Mouse (Mus musculus) embryonic facial prominence, embryonic 15.5 days (tissue): ENCODE results near the gene Mrpl1. TPM values are rescaled to one million over a fixed set of nuclear protein-coding genes. Genes with fewer than 3 reads are reported as not detected.
A peak's percentile ranks its signal among the peaks of the same experiment; 100 is the strongest.

ENCODE experiments used
- ATAC-seq: fragments of 200-750 bp; cut with Nextera tagmentation; 2 replicates; pipeline ENCODE4 v1.8.0; 2017; ENCODE audit warnings: low read depth, moderate TSS enrichment; ENCODE audit not compliant: insufficient number of reproducible peaks, low FRiP score, low TSS enrichment
- H3K27ac ChIP-seq: fragments of 300-500 bp; sonication (generic); replicated peaks from 2 replicates; pipeline ENCODE4 v1.5.1; 2015; ENCODE audit warnings: mild to moderate bottlenecking, inconsistent platforms
- H3K27me3 ChIP-seq: fragments of 300-500 bp; sonication (generic); 2 replicates; pipeline ENCODE4 v1.6.1; 2015; ENCODE audit warnings: inconsistent platforms
- H3K36me3 ChIP-seq: fragments of 300-500 bp; sonication (generic); 2 replicates; pipeline ENCODE4 v1.6.1; 2015; ENCODE audit warnings: mild to moderate bottlenecking, inconsistent platforms
- H3K4me1 ChIP-seq: fragments of 300-500 bp; sonication (generic); 2 replicates; pipeline ENCODE4 v1.6.1; 2015; ENCODE audit warnings: inconsistent platforms
- H3K4me2 ChIP-seq: fragments of 300-500 bp; sonication (generic); replicated peaks from 2 replicates; pipeline ENCODE4 v1.6.1; 2015; ENCODE audit warnings: mild to moderate bottlenecking, inconsistent platforms
- H3K4me3 ChIP-seq: fragments of 300-500 bp; sonication (generic); replicated peaks from 2 replicates; pipeline ENCODE4 v1.5.1; 2015; ENCODE audit warnings: mild to moderate bottlenecking, inconsistent platforms
- H3K9ac ChIP-seq: fragments of 300-500 bp; sonication (generic); 2 replicates; pipeline ENCODE4 v1.6.1; 2015; ENCODE audit warnings: inconsistent platforms
- H3K9me3 ChIP-seq: fragments of 300-500 bp; sonication (generic); replicated peaks from 2 replicates; pipeline ENCODE4 v1.6.1; 2016; ENCODE audit warnings: inconsistent platforms
- WGBS: fragments of 180-500 bp; shearing (Covaris S2); methylation state at CpG from one replicate; pipeline ENCODE4 v1.1.7; 2015; 5-methylcytosine and 5-hydroxymethylcytosine counted together
- polyA plus RNA-seq: library from polyadenylated mRNA; unstranded; fragments of >200 nt; fragmentation: Nextera tagmentation; extraction: Ambion mirVana; gene quantifications from 2 replicates; pipeline ENCODE4 v1.2.1, GENCODE M21; 2015

The Mrpl1 gene
- 17.6 TPM in 2 replicates for polyA plus RNA-seq

DNA sequence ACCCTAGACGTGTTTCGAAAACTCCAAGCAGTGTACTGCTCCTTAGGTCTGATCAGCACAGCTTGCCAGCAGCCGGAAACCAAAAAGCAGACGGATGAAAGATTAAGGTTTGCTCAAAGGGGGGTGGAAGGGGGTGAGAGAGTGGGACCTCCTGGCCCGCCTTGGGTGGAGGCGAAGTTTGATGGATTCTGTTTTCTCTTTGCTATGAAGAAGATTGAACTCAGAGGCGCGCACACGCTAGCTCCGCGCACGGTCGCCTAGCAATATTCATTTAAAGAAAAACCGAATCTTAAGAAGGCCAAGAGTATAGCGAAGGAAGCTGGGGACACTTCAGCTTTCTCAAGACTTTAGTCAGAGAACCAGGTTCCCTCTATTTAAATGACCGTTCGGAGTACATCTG, at the start of gene Mrpl1:
TSS of gene Mrpl1 (plus strand) at position 35 of the 400 bp plus-strand sequence.
- ATAC-seq, result peak; percentile 35; the same call in 1 of the 2 replicates
- Histone ChIP-seq H3K4me2 (peak within 1 kb of the TSS; percentile 67), H3K27ac (peak within 1 kb of the TSS; percentile 92), H3K4me1 (peaks cover 9% of the 10 kb centered on the region), H3K9me3 (no peaks in the 10 kb centered on the region), H3K9ac (peak within 1 kb of the TSS; percentile 63), H3K4me3 (peak within 1 kb of the TSS; percentile 87), H3K36me3 (peaks cover 7% of the 10 kb centered on the region), H3K27me3 (no peaks in the 10 kb centered on the region)
- 1% methylated on average over 17 of the region's 17 CpGs for WGBS

DNA sequence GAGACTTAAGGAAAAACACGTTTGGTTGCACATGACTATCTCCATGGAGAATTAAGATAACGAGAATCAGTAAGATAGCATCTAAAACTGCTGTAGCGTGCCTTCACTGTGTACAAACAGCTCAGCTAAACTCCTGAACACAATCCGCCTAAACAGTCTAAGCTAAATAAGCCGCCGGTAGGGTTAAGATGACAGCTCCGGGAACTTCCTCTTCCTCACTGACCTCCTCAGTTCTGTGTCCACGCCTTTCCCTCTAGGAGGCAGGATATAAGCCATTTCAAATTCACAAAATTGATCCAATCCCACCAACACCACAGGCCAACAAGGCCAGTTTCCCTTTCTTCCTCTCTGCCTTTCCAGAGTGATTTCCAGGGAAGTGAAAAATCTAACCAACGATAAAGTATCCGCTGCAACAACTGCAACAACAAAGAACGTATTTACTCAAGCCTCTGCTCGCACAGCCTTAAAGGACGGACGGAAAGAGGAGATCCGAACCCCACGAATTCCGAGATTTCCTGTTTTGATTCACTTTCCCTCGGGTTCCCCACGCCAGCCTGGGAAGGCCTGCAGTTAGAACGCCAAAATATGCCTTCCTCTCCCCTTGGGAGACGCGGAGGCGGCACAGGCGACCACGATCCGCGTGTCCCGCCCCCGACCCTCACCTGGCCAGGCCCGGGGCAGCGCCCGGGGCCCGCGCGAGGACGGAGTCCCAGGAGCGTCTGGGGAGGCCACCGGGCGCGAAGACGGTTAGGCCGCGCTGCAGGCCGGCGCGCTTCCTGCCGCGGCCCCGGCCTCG, 48.6 kb upstream of the Mrpl1 start:
- no peaks in the 10 kb centered on the region for H3K9me3 ChIP-seq
- ATAC-seq, result peak; percentile 35; the same call in 1 of the 2 replicates
- peak overlapping the region; percentile 97 for H3K4me3 ChIP-seq
- H3K36me3 ChIP-seq, result no peaks in the 10 kb centered on the region
- WGBS, result 1% methylated on average over 47 of the region's 50 CpGs
- H3K27ac ChIP-seq, result peak overlapping the region; percentile 99
- H3K27me3 ChIP-seq, result no peaks in the 10 kb centered on the region
- peaks cover 6% of the 10 kb centered on the region; the same call in 1 of the 2 replicates for H3K4me1 ChIP-seq
- peak overlapping the region; percentile 98 for H3K9ac ChIP-seq
- peak overlapping the region; percentile 60 for H3K4me2 ChIP-seq

DNA sequence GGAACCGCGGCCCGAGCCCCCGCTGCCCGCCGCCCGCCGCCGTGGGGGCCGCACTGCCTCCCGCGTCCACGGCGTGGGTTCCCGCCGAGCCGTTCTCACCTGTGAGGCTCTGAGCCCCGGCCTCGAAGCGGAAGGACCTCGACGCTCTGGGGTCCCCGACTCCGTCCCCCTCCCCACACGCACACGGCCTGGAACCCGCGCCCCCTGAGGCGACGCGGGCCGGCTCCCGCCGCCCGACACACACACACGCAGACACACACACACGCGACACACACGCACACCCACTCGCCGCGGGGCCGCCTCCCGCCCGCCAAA, 48.1 kb upstream of the Mrpl1 start:
- WGBS, result under 1% methylated on average over 37 of the region's 45 CpGs
- Histone ChIP-seq H3K9me3 (no peaks in the 10 kb centered on the region), H3K9ac (peak overlapping the region; percentile 98), H3K4me1 (peaks cover 6% of the 10 kb centered on the region; the same call in 1 of the 2 replicates), H3K27ac (peak overlapping the region; percentile 99), H3K4me3 (peak overlapping the region; percentile 97), H3K4me2 (peak overlapping the region; percentile 60), H3K27me3 (no peaks in the 10 kb centered on the region), H3K36me3 (no peaks in the 10 kb centered on the region)
- ATAC-seq, result peak; percentile 40; the same call in 1 of the 2 replicates

DNA sequence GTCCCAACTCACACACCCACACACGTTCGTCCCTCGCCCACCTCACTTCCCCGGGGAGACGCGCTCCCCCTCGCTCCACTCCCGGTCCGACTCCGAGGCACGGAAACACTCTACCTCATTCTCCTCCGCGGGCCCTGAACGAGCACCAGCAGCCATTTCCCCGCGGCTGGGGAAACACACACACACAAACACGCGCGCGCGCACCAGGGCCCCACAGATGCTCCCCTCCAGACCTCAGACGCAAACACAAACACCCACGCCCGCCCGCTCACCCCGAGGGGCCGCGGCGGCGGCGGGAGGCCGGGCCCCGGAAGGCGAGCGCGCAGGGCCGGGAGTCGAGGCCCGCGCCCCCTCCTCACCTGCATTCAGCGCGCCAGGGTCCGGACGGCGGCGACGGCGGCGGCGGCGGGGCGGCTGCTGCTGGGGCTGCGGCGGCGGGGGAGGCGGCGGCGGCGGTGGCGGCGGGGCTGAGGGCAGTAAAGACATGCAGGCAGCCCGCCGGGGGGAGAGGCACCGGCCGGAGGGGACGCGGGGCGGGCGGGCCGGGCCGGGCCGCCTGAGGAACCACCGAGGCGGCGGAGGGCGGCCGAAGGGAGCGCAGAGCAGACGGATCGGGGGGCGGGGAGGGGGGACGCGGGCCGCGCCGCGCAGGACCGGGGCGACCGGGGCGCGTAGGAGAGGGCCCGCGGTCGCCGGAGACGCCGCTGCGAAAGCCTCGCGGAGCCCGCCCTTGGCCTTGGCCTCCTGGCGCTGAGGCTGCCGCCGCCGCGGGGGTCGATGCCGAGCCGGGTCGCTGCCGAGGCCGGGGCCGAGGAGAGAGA, 47.5 kb upstream of the Mrpl1 start:
- ATAC-seq, result peak; percentile 59
- peak overlapping the region; percentile 98 for H3K9ac ChIP-seq

DNA sequence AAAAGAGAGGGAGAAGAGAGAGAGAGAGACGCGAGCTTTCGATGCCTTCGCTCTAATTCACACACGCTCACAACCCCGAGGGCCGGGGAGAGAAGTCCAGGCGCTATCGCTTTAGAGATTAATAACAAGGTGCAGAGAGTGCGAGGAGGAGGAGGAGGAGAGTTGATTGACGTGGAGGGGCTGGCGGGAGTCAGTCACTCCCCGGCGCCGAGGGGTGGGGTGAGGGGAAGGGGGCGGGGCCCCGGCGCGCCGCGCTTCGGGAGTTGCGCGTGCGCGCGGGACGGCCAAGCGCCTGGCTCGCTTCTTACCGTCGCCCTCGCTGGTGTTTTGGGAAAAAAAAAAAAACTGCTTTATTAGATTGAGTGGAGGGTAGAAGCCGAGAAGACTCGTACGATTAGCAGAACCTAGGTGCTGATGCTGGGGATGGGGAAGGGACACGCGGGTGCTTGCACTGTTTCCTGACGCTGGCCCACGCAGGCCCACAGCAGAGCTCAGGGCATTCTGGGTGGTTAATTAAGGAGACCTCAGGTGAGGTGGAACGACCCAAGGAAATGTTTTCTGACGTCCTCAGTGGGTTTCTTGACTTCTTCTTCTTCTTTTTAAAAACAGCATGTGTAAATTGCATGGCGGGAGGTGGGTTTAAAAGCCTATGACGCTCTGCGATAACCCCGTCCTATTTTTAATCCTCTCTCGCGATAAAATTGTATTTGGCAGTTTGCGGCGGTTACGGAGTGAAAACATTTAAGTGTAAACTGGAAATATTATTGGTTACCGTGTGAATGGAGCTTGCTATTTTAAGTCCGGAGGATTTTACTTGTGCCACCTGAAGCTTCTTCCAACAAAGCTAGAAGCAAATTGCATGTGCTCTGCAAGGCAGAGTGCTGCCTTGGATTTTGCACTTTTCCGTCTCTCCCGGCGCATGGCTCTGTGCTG, 46.6 kb upstream of the Mrpl1 start:
- Histone ChIP-seq H3K4me3 (peak overlapping the region; percentile 97), H3K27me3 (no peaks in the 10 kb centered on the region), H3K36me3 (no peaks in the 10 kb centered on the region), H3K9ac (peak overlapping the region; percentile 98), H3K27ac (peak overlapping the region; percentile 99), H3K4me1 (peaks cover 6% of the 10 kb centered on the region; the same call in 1 of the 2 replicates), H3K9me3 (no peaks in the 10 kb centered on the region), H3K4me2 (peak overlapping the region; percentile 60)
- under 1% methylated on average over 56 of the region's 56 CpGs for WGBS
- peak; percentile 90 for ATAC-seq

More for the DNA sequence above, 47.5 kb upstream of the Mrpl1 start:
- Histone ChIP-seq H3K4me1 (peaks cover 6% of the 10 kb centered on the region; the same call in 1 of the 2 replicates), H3K36me3 (no peaks in the 10 kb centered on the region), H3K27me3 (no peaks in the 10 kb centered on the region), H3K27ac (peak overlapping the region; percentile 99), H3K9me3 (no peaks in the 10 kb centered on the region), H3K4me2 (peak overlapping the region; percentile 60), H3K4me3 (peak overlapping the region; percentile 97)
- WGBS, result under 1% methylated on average over 74 of the region's 114 CpGs

DNA sequence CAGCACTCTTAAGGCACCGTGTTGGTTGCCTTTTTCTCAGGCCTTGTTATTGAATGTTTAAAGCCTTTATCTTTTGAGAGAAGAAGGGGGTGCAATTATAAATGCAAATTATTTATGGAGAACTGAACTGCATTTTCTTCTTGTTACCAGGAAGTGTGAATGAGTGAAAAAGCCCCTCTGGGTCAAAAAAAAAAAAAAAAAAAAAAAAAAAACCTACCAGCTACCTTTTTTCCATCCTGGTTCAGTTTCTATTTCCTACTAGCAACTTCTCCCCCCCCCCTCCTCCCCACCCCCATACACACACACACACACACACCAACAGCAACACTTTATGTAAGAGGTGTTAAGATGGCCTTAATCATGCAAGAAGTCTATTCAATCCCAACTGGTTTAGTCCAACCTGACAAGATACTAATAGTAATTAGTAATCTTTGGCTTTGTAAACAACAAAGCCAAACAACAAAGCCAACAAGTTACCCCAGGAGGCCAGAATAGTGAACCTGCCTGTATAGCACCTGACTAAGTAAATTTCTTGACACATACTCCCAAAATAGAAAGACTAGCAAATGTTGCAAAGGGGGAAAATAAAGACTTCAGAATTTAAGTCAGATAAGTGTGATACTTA, 45.8 kb upstream of the Mrpl1 start:
- Histone ChIP-seq H3K4me2 (peak overlapping the region; percentile 60), H3K27me3 (no peaks in the 10 kb centered on the region), H3K4me3 (peak overlapping the region; percentile 97), H3K4me1 (peaks cover 6% of the 10 kb centered on the region; the same call in 1 of the 2 replicates), H3K36me3 (no peaks in the 10 kb centered on the region), H3K27ac (peak overlapping the region; percentile 99), H3K9me3 (no peaks in the 10 kb centered on the region), H3K9ac (peak overlapping the region; percentile 76; the same call in 1 of the 2 replicates)
- WGBS, result 0% methylated on average over 1 of the region's 1 CpGs
- ATAC-seq, result no peak

DNA sequence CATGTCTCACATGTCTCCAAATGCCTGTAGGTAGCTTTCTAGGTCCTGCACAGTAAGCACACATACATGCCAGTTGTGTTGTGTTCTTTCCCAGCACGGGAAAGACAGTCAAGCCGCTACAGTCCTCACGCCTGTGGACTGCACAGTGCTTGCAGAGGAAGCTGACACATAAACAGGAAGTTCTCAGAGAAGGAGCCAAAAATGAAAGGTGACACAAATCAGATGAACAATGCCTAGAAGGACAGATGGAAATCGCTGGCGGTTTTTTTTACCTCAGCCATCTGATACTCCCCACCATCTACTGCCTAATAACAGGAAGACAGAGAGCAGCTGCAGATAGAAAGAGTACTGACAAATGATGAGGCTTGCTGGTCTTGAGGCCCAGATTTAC, 45.3 kb upstream of the Mrpl1 start, which contains the start of gene Cnot6l:
TSS of gene Cnot6l (minus strand) at position 151 of the 391 bp plus-strand sequence.
- no peak for ATAC-seq
- peak within 1 kb of the TSS; percentile 99 for H3K27ac ChIP-seq
- H3K27me3 ChIP-seq, result no peaks in the 10 kb centered on the region
- no peaks in the 10 kb centered on the region for H3K9me3 ChIP-seq
- H3K4me1 ChIP-seq, result peaks cover 6% of the 10 kb centered on the region; the same call in 1 of the 2 replicates
- peak within 1 kb of the TSS; percentile 76; the same call in 1 of the 2 replicates for H3K9ac ChIP-seq
- WGBS, result 16% methylated on average over 5 of the region's 5 CpGs
- peak within 1 kb of the TSS; percentile 60 for H3K4me2 ChIP-seq
- no peaks in the 10 kb centered on the region for H3K36me3 ChIP-seq
- H3K4me3 ChIP-seq, result peak within 1 kb of the TSS; percentile 97

DNA sequence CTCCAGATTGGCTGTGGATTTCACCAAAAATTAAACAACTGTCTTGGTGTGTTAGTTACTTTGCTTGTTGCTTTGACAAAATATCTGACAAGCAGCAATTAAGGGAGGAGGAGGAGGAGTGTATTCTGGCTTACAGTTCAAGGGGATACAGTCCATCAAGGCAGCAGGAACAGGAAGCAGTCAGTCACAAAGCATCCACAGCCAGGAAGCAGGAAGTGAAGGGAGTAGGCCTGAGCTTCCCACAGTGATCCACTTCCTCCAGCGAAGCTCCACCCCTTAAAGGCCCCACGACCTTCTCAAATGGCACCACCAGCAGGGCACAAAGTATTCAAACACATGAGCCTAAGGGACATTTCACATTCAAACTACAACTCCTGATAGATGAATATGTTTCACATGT, 42.5 kb upstream of the Mrpl1 start:
- no peak overlapping the region for H3K9ac ChIP-seq
- no peaks in the 10 kb centered on the region for H3K36me3 ChIP-seq
- H3K27ac ChIP-seq, result no peak overlapping the region
- no peaks in the 10 kb centered on the region for H3K9me3 ChIP-seq
- no peak for ATAC-seq
- 93% methylated on average over 2 of the region's 2 CpGs for WGBS
- no peak overlapping the region for H3K4me2 ChIP-seq
- H3K4me3 ChIP-seq, result no peak overlapping the region
- peaks cover 3% of the 10 kb centered on the region; the same call in 1 of the 2 replicates for H3K4me1 ChIP-seq
- no peaks in the 10 kb centered on the region for H3K27me3 ChIP-seq

DNA sequence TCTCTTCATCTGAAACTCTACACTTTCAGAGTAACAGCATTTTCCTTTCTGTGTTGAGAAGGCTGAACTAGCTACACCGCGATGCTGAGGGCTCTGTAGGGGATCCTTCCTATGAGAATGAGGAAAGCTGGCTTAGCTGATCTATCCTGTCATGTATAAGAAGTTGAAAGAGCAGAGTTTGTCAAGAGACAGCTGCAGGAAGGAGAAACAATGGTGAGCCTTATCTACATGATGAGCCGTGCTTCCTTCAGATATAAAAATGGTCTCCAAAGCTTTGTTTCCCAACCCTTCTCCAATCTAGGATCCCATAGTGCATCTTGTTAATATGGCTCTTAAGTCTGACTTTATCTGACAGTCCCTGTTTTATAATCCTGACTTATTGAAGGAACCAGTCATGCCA, 38.9 kb upstream of the Mrpl1 start:
- Histone ChIP-seq H3K4me3 (no peak overlapping the region), H3K9ac (no peak overlapping the region), H3K4me2 (no peak overlapping the region), H3K9me3 (no peaks in the 10 kb centered on the region), H3K27ac (no peak overlapping the region), H3K36me3 (no peaks in the 10 kb centered on the region), H3K4me1 (no peaks in the 10 kb centered on the region), H3K27me3 (no peaks in the 10 kb centered on the region)
- ATAC-seq, result no peak
- 72% methylated on average over 3 of the region's 3 CpGs for WGBS

DNA sequence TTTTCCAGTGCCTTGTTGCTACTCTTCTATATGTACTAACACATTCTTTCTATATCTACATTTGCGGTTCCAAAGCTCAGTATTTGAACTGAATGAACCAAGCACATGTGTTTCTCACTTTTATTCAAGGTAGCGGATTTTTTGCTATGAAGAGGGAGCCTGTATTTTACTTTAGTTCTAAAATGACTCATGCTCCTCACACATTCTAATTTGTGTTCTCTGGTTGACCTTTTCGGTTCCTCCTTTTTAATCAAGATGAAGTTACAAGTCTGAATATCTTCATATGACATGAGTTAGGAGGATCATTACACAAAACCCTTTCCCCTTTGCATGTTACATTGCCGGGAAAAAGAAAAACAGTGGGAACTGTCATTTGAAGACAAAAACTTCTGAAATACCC, 37.5 kb upstream of the Mrpl1 start:
- Histone ChIP-seq H3K36me3 (no peaks in the 10 kb centered on the region), H3K4me2 (no peak overlapping the region), H3K9me3 (no peaks in the 10 kb centered on the region), H3K4me1 (no peaks in the 10 kb centered on the region), H3K4me3 (no peak overlapping the region), H3K27me3 (no peaks in the 10 kb centered on the region), H3K9ac (no peak overlapping the region), H3K27ac (no peak overlapping the region)
- WGBS, result 84% methylated on average over 4 of the region's 4 CpGs
- ATAC-seq, result no peak
